Mouse (Mus musculus): ENCODE data around the gene Tgfb1i1. TPM values are rescaled to one million over a fixed set of nuclear protein-coding genes. Genes with fewer than 3 reads are reported as not detected.

Tgfb1i1 gene
- total and polyA plus RNA-seq, 3 experiments: 0.36 TPM; not detected in 2

DNA sequence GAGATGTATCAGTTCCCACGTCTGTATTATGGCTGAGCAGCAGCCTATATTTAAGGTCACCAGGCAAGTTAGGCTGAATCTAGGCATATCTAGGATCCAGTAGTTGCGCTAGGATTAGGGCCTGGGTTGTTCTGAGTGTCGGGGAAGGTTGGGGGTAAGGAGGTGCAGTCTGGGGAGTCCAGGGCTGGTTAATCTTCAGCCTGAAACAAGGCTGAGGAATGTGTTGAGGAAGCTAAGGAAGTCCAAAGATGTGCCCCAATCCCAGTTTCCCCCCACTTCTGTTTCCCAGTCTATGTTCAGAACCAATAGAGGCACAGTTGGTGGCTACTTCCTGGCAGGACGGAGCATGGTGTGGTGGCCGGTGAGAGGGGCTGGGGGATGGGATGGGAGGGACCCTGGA, 19.4 kb downstream of the Tgfb1i1 start:
- Histone ChIP-seq H3K79me2 (replicated peaks; ENCODE audit: control insufficient read depth, extremely low read depth, insufficient read depth, poor library complexity, severe bottlenecking) (no peaks in the 10 kb centered on the region), H3K9me3 (replicated peaks; ENCODE audit: low read length) (no peaks in the 10 kb centered on the region), H3K4me1 (ENCODE audit: control insufficient read depth in 1 of 2, insufficient read depth in 2 of 2) (no peaks in the 10 kb centered on the region), H3K27ac (ENCODE audit: insufficient read depth, low read depth) (no peak overlapping the region), H3K27me3 (replicated peaks) (peaks cover 13% of the 10 kb centered on the region), H3K4me2 (ENCODE audit: insufficient read depth, low read depth, poor library complexity, severe bottlenecking) (no peak overlapping the region), H3K4me3 (replicated peaks in 1 of 3; ENCODE audit: low read depth in 2 of 3, low read length in 2 of 3, poor library complexity in 1 of 3) (no peak overlapping the region), H3K36me3 (replicated peaks in 1 of 2; ENCODE audit: control insufficient read depth in 1 of 2, insufficient read depth in 1 of 2, low read length in 1 of 2) (peaks cover 0 to 10% of the 10 kb centered on the region in 2 experiments), H3K9ac (ENCODE audit: insufficient read depth, low read depth) (no peak overlapping the region)
- dilution Hi-C loops (cut with MboI; ENCODE audit: extremely low pct_ligation_motif_present, extremely low pct_unique_long_range_greater_than_20kb, low sequenced_read_pairs): no loop called here
- TF ChIP-seq CHD1 (IDR thresholded peaks at IDR 0.05; ENCODE audit: low read depth, low read length): no peak
- TF ChIP-seq RAD21 (IDR thresholded peaks at IDR 0.05; ENCODE audit: low read depth, low read length): no peak
- no peak for TF ChIP-seq EP300 (IDR thresholded peaks at IDR 0.05; ENCODE audit: low read length)
- no peak for TF ChIP-seq E2F4 (IDR thresholded peaks at IDR 0.05; ENCODE audit: insufficient replicate concordance, low read depth, low read length)
- no peak for TF ChIP-seq MYC (IDR thresholded peaks at IDR 0.05; ENCODE audit: low read depth, low read length)
- no peak for TF ChIP-seq ZMIZ1 (IDR thresholded peaks at IDR 0.05; ENCODE audit: low read depth, low read length)
- no peak for TF ChIP-seq UBTF (IDR thresholded peaks at IDR 0.05; ENCODE audit: low read depth, low read length)
- TF ChIP-seq NELFE (IDR thresholded peaks at IDR 0.05; ENCODE audit: low read depth, low read length): no peak
- TF ChIP-seq CHD2 (IDR thresholded peaks at IDR 0.05; ENCODE audit: low read length): no peak
- TF ChIP-seq ZKSCAN1 (IDR thresholded peaks at IDR 0.05; ENCODE audit: borderline replicate concordance, low read depth, low read length): no peak
- TF ChIP-seq GABPA (IDR thresholded peaks at IDR 0.05; ENCODE audit: insufficient replicate concordance, low read depth, low read length): no peak
- TF ChIP-seq RCOR1 (conservative IDR thresholded peaks at IDR 0.05; ENCODE audit: low read depth, low read length): no peak
- in situ Hi-C loops (cut with MboI; ENCODE audit: low pct_ligation_motif_present, low pct_unique_long_range_greater_than_20kb, low sequenced_read_pairs): no loop called here
- no peak for DNase-seq (ENCODE audit: extremely low read depth)

- no peak overlapping the region for H3K4me3 ChIP-seq (replicated peaks in 1 of 3; ENCODE audit: low read depth in 2 of 3, low read length in 2 of 3, poor library complexity in 1 of 3)
- H3K4me1 ChIP-seq (ENCODE audit: control insufficient read depth in 1 of 2, insufficient read depth in 2 of 2): no peaks in the 10 kb centered on the region
These were observed 20.8 kb downstream of the Tgfb1i1 start for GRCm38 (mm10) chr7:128267391-128267790.

DNA sequence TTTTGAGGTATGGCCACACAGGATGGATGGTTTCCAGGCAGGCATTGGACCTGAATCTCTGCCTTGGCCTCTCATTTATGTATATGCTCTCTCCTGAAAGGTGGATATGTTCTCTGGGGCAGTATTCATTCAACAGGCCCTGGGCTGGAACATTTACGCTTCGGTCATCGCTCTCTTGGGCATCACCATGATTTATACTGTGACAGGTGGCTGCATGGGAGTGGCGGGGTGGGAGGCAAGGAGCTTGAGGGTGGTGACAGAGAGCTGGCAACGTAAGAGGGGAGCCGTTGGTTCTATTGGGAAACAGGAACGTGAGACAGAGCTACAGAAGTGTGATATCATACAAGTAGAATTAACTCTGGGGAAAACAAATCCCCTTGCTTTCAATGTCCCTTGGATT, 21.2 kb downstream of the Tgfb1i1 start:
- in situ Hi-C loops (cut with MboI; ENCODE audit: low pct_ligation_motif_present, low pct_unique_long_range_greater_than_20kb, low sequenced_read_pairs): no loop called here
- Histone ChIP-seq H3K4me2 (ENCODE audit: insufficient read depth, low read depth, poor library complexity, severe bottlenecking) (no peak overlapping the region), H3K79me2 (replicated peaks; ENCODE audit: control insufficient read depth, extremely low read depth, insufficient read depth, poor library complexity, severe bottlenecking) (no peaks in the 10 kb centered on the region), H3K27me3 (replicated peaks) (peaks cover 13% of the 10 kb centered on the region), H3K27ac (ENCODE audit: insufficient read depth, low read depth) (no peak overlapping the region), H3K4me1 (ENCODE audit: control insufficient read depth in 1 of 2, insufficient read depth in 2 of 2) (no peaks in the 10 kb centered on the region), H3K9me3 (replicated peaks; ENCODE audit: low read length) (no peaks in the 10 kb centered on the region), H3K9ac (ENCODE audit: insufficient read depth, low read depth) (no peak overlapping the region), H3K4me3 (replicated peaks in 1 of 3; ENCODE audit: low read depth in 2 of 3, low read length in 2 of 3, poor library complexity in 1 of 3) (no peak overlapping the region), H3K36me3 (replicated peaks in 1 of 2; ENCODE audit: control insufficient read depth in 1 of 2, insufficient read depth in 1 of 2, low read length in 1 of 2) (peaks cover 9 to 27% of the 10 kb centered on the region in 2 experiments)
- dilution Hi-C loops (cut with MboI; ENCODE audit: extremely low pct_ligation_motif_present, extremely low pct_unique_long_range_greater_than_20kb, low sequenced_read_pairs): no loop called here
- no peak for TF ChIP-seq CHD1 (IDR thresholded peaks at IDR 0.05; ENCODE audit: low read depth, low read length)
- no peak for TF ChIP-seq MAX (IDR thresholded peaks at IDR 0.05; ENCODE audit: low read length)
- no peak for TF ChIP-seq MYC (IDR thresholded peaks at IDR 0.05; ENCODE audit: low read depth, low read length)
- TF ChIP-seq PAX5 (IDR thresholded peaks at IDR 0.05; ENCODE audit: low read length): no peak
- DNase-seq (ENCODE audit: extremely low read depth): no peak

More at GRCm38 (mm10) chr7:128267391-128267790, 20.8 kb downstream of the Tgfb1i1 start:
- dilution Hi-C loops (cut with MboI; ENCODE audit: extremely low pct_ligation_motif_present, extremely low pct_unique_long_range_greater_than_20kb, low sequenced_read_pairs) (no loop called here), in situ Hi-C loops (cut with MboI; ENCODE audit: low pct_ligation_motif_present, low pct_unique_long_range_greater_than_20kb, low sequenced_read_pairs) (no loop called here)
- Histone ChIP-seq H3K4me2 (ENCODE audit: insufficient read depth, low read depth, poor library complexity, severe bottlenecking) (no peak overlapping the region), H3K79me2 (replicated peaks; ENCODE audit: control insufficient read depth, extremely low read depth, insufficient read depth, poor library complexity, severe bottlenecking) (no peaks in the 10 kb centered on the region), H3K9ac (ENCODE audit: insufficient read depth, low read depth) (no peak overlapping the region), H3K9me3 (replicated peaks; ENCODE audit: low read length) (no peaks in the 10 kb centered on the region), H3K27ac (ENCODE audit: insufficient read depth, low read depth) (no peak overlapping the region), H3K36me3 (replicated peaks in 1 of 2; ENCODE audit: control insufficient read depth in 1 of 2, insufficient read depth in 1 of 2, low read length in 1 of 2) (peaks cover 9 to 24% of the 10 kb centered on the region in 2 experiments), H3K27me3 (replicated peaks) (peaks cover 13% of the 10 kb centered on the region)
- TF ChIP-seq TCF12 (IDR thresholded peaks at IDR 0.05; ENCODE audit: low read depth, low read length): no peak
- no peak for TF ChIP-seq NRF1 (IDR thresholded peaks at IDR 0.05; ENCODE audit: low read depth, low read length)
- no peak for TF ChIP-seq ZMIZ1 (IDR thresholded peaks at IDR 0.05; ENCODE audit: low read depth, low read length)
- TF ChIP-seq ZKSCAN1 (IDR thresholded peaks at IDR 0.05; ENCODE audit: borderline replicate concordance, low read depth, low read length): no peak
- TF ChIP-seq CHD1 (IDR thresholded peaks at IDR 0.05; ENCODE audit: low read depth, low read length): no peak
- no peak for DNase-seq (ENCODE audit: extremely low read depth)

Measured in CH12.LX (cell line).